Mouse (Mus musculus) thymus, postnatal 4 days (tissue): Measurements from ENCODE around the gene Trim8.

Experiments
- DNase-seq: peaks from one replicate; pipeline ENCODE4 v3.0.0; 2021

Trim8 gene

DNA sequence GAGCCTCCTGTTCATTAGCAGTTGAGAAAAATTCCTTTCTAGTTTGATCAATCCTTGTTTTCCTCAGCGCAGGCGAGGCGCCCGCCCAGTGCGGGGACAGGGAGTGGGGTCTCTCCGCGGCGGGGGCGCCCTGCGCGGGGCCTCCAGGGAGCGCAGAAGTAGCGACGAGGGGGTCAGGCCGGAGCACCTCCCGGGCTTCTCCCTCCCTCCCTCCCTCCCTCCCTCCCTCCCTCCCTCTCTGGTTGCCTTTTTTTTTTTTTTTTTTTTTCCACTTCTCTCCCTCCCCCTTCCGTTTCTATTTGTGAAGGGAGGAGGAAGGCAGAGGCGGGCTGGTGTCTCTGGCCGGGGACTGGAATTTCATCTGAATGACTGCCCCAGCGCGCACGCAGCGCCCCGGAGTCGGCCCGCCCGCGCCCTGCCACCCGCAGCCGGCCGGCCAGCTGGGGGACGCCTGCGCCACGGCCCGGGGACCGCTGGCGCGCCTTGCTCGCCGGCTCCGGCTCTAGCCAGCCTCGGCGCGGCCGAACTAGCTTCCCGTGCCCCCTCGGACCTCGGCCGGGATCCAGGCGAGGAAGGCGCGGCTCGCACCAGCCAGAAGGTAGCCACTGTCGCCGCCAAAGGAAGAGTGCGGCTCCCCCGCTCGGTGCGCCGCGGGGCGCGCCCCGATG, at the start of gene Trim8:
Gene Trim8, plus strand, starts transcription at position 302 of the 668 bp plus-strand sequence.
- DNase-seq, result peak; percentile 73

DNA sequence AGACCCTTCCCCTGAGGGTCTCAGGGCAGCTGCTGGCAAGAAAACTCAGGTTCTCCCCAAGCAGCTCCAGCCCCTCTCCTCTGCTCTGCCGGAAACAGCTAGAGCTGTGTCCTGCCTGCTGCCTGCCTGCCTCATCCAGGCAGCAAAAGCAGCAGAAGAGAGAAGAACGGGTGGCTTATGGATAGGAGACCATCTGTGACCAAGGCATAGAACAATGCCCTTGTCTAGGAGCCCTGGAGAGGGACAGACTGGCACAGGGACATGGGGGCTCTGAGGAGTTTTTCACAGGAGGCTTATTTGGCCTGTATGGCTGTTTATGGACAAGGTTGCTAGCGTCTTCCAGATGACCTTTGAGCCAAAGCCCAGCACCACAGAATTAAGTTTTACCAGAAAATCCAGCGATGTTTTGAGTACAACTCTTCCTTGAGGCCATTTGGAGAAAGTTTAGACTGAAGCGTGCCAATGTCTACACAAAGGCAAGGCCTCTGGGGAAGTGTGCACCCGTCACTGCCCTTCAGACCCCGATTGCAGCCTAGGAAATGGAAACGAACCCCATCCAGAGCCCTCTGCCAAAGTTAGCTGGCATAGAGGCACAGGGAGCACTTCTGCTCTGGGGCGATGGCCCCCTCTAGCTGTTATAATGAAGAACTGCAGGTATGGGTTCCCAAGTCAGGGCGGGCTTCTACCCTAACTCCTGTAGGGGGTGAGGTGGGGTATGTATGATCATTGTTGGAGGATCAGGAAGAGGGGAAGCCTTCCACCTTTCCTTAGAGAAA, 49.3 kb upstream of the Trim8 start:
- DNase-seq, result peak; percentile 62

DNA sequence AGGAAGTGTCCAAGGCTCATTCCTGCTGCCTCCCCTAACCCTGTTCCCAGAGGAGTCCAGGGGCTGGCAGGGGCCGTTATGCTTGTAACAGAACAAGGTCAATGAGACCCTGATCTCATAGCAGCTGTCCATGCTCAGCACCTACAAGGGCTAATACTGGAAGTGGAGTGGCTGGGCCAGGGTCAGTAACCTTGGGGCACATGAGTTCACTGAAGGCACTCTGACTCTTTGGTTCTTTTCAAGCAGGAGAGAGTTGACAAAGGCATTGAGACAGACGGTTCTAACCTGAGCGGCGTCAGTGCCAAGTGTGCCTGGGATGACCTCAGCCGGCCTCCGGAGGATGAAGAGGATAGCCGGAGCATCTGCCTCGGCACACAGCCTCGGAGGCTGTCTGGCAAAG, 48.6 kb upstream of the Trim8 start:
- no peak for DNase-seq

DNA sequence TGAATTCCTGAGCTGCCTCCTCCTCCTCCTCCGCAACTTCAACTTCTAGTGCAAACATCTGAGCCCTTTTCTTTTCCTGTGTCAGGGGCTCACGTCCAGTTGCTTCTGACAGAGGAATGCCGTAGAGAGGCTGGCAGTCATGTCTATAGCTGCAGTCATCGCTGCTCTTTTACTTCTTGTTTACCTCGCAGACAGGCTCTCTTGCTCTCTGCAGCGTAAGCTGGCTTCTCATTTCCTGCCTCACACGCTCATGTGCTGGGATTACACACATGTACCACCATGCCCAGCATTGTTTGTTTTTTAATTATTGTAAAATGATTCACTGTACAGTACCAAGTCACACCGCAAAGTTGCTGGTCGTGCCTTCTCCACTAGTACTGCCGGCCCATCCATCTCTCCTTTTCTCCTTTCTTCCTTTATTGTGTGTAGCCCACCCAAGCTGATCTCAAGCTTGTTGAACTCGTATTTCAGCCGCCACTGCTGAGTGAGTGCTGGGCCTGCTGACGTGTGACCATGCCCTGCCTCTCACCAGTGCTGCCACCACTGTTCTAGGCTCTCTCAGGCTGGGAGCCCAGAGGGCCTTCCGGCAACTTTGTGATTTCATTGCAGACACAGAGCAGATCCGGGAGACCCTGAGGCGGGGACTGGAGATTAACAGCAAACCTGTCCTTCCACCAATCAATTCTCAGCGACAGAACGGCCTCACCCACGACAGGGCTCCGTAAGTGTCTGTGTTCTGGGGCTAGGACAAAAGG, 47.2 kb upstream of the Trim8 start:
- peak; percentile 44 for DNase-seq

DNA sequence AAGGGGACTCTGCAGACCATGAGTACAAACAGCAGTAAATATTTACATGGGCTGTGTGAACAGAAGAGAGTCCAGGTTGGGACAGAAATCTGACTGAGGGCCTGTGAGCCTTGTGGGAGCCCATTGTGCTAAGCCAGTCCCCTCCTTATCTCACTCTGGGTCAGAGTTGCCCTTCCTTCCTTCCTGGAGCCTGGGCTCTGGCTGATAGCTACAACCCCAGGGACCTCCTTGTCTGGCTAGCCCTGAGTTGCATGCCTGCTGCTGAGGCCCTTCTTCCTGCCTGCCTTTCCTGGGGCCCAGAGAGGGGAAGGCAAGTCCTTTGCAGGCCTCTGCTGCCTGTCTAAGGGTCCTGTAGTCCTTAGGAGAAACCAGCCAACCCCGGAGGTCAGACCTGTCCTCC, 46.5 kb upstream of the Trim8 start:
- DNase-seq, result peak; percentile 46

DNA sequence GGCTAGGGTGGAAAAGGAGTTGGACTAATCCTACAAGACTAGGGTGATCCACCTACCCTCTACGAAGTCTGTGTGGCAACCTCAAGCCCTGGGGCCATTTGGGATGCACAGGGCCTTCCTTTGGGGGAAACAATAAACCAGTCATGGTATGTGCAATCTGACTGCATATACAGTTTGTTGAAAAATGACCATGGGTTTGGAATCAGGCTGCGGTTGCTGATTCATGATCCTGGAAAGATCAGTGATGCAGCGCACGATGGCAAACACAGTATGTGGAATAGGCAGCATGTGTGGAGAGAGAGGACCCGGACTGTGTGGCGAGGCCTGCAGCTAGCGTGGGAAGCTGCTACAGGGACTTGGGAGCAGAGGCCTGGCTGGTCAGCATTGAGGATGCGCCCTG, 45.9 kb upstream of the Trim8 start:
- no peak for DNase-seq

DNA sequence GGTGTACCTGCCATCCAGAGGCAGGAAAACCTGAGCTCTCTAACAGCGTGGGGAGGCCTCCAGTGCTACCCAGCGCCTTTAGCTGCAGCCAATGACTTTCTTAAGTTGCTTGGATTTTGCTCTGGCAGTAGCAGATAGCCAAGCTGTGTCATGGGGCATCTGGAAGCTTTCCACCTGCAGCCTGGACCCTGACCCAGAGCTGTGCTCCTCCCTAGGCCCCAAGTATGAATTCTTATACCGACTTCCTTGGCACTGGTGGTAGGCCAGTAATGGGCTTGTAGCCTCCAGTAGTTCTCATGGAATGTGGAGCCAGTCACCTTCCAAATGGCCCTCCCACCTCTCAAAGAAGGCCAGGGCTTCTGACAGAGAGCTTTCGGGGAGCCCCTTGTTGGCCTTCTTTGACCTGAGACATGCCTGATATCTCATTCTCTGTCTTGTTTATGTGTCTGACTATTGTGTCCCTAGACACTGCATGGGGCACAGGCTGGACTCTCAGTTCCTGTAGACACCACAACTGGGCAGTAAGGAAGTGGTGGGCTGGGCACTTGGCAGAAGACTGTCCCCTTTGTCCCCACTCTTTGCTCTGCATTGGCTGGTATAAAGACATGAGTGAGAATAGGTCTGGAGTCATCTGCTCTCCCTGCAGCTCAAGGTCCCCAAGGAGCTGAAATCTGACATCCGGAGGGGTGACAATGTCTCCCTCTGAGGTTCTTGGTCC, 45.3 kb upstream of the Trim8 start:
- DNase-seq, result no peak

DNA sequence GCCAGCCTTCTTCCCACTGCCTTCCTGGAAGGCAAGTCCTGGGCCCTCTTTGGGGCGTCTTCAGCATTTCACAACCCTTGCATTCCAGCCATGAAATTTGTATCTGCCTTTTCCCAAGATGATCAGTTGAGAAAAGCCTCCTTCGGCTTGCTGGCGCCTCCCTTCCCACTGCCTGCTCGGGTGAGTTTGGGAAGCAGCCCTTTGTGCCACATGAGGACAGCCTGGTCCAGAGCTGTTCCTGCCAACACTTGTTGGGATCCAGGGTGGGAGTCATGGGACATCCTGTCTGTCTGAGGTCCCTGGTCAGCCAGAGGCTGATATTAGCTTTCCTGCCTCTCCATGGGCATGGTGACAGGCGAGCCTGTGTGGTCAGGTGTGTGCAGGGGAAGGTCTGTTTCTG, 43.7 kb upstream of the Trim8 start:
- no peak for DNase-seq

DNA sequence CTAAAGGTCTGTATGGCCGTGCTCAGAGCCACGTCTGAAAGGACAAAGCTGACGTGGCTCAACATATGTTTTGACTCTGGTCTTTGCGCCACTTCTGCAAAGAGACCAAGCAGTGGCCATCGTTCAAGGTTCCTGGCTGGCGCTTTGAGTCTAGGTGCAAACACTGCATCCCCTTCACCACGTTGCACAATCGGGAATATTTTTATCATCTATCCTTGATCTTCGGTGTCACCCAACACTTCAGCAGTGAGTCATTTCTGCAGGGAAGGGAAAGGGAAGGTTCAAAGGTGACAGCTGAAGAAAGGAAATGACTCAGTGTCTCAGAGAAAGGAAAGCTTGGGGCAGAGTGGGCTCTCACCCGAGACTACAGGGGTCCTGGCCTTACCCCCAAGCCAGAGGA, 42.2 kb upstream of the Trim8 start:
- DNase-seq, result no peak

DNA sequence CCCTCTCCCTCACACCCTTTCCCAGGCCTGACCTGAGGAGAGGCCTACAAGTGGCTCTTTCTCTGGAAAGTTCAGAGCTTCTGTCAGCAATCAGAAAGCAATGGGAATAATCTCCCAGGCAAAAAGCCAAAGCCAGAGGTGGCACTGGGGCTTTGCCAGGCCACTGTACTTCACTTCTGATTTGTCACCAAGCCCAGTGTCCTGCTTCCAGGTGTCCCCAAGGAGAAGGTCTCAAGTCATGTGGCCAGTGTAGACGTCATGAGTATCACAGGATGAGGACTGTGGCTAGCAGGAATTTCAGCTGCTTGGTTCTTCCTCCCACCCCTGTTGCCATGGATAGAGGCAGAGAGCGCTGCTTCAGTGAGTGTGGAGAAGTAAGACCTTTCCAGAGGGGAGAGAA, 41.6 kb upstream of the Trim8 start:
- DNase-seq, result no peak

DNA sequence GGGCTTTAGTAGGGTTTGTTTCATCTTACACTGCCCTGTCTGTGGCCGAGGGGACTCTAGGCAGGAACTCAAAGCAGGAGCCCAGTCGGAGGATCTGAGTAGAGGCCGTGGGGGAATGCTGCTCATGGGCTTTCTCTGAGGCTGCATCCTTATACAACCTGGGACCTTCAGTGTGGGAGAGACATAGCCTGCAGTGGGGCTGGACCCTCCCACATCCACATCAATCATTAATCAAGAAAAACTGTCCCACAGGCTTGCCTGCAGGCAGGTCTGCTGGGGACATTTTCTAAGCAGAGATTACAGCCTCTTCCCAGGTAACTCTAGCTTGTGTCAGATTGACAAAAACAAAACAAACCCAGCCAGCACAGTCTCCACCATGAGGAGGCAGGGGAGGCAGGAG, 38.9 kb upstream of the Trim8 start:
- no peak for DNase-seq

DNA sequence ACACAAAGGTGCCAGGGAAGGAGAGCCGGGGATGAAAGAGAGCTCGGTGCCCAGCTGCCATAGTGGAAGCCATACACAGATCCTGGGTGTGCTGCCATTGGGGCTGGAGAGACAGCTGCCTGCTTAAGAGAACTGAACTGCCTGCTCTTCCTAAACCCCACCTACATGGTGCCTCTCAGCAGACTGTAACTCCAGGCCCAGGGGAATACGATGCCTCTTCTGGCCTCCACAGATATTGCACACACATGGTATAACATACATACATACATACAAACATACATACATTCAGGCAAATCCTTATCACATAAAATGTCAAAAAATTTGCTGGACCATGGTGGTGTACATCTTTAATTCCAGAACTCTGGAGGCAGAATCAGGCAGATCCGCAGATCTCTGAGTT, 38.1 kb upstream of the Trim8 start:
- DNase-seq, result no peak

DNA sequence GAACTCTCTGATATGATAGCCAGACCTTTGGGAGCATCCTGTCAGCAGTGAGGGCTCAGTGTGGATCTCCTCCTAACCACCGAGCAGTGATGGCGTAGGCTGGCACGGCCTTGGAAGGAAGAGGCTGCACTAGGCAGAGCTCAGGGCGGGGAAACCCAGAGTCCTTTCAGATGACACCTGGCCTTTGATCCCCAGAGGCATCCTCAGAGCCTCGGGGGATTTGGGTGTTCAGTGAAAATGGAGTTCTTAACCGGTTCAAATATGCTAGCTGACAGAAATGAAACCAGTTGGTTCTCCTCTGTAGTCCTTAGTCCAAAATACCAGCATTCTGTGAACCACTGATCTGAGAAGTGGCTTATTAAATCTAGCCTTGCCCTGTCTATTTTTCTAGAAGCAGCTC, 35.3 kb upstream of the Trim8 start:
- peak; percentile 57 for DNase-seq

DNA sequence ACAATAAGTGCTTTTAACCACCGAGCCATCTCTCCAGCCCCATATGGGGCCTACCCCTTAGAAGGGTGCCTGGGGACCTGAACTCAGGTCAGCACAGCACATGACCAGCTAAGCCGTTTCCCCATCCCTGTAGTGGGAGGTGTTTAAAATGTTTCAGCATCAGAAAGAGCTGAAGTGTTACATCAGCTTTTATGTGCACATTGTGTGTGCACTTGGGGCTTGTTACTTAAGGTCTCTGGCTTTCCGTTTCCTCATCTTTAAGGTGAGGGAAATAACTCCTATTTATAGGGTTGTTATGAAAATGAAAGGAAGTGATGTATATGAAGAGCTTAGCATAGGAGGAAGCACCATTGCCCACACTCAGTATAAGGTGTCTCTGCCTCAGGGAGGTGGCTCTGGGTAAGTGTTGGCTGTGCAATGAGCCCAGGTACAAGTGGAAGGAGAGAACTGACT, 34.4 kb upstream of the Trim8 start:
- no peak for DNase-seq

DNA sequence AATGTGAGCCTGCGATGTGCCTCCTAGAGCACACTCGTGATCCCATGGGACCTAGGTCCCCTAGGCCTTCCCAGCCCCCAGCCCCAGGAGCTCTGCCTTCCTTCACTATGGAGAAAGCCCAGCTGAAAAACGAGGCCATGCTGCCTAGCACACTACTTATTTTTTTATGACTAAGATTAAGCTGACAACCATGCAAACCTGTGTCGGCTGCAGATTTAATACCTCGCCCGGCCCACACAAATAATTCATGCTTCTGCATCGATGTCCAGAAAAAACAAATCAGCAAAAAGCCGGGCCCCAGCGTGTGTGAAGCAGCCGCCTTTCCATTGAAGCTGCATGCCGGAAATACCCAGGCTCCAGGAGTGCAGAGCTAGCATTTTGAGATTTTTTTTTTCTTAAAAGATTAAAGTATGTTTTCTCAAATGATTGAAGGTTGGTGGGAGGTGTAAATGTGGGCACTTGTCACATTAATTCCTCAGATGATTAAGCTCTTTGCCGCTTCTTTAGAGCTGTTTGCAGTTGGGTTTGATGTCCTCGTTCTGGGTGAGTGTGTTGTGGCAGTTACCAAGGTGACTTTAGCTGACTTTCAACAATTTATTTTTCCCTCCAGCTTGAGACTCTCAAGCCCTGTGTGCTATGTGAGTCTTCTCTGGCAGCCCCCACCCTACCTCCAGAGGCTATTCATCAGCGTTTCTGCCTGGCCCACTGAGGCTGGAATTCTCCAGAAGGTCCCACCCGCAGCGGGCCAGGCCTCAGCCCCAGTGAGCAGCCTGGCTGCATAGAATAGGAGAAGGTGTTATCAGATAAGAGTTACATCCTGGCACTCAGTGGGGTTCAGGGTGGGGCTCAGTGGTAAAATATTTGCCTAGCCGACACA, 30.9 kb upstream of the Trim8 start:
- DNase-seq, result peak; percentile 56

DNA sequence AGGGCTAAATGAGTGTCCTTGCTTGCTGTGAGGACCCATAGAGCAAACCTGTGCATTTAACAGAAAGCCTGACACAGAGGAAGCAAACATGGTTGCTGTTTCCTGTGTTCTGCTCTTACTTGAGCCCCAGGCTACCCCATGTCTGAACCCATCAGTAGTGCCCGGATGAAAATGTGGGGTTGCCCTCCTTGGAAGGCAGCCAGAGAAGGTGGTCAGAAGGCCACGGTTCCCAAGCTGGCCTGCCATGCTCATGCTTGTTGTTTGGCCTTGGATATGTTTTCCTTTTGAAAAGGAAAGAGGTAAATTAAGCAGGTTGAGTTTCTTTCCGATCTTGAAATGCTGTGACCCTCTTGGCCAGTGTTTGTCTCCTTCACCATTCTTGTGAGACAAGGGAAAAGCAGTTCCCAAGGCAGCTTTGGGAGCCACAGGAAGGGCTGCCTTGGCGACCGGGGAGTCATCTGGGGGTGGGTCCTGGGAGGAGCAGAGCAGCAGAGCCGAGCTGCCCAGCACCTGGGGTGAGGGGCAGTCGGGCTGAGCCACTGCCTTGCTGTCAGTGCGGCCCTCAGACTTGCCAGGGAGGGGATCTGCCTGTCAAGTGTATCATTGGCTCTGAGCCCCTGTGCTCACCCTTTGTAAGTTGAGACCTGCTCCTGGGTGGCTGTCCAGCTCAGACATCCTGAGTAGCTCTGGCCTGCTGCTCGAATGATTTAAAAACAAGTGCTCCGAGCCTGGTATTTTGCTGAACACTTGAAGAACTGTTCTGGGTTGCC, 30.0 kb upstream of the Trim8 start:
- no peak for DNase-seq

DNA sequence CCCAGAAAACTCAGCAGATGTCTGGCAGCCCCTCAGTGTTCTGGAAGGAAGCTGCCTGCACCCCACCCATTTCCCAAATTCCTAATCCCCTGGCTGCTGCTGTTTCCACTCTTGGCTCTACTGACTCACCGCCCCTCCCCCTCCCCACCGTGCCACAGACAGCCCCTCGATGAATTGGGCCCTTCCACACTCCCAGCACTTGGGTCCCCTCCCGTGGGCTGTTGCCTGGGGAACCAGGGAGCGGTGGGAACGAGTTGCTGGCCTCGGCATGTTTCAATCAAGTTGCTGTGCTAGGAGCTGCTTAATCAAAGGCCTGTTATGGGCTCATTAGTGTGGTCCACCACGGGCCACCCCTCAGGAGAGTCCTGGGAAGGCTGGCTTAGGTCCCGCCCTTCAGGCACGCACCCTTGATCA, 24.1 kb upstream of the Trim8 start:
- no peak for DNase-seq

DNA sequence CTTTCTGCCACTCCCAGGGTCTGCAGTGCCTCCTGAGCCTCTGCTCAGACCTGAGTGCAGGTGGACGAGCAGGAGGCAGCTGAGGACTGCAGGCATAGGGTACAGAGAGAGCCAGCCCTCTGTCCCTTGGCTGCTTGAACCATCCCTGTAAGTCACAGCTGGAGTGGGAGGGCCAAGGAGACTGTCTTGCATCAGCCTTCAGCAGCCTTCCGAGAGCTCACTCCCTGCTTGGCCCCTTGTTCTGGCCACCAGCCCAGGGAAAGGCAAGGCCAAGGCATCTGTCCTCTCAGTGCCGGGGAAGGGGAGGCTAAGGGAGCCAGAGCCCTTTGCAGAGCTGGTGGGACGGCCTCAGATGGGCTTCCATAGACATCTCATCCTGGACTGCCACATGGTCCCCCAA, 23.3 kb upstream of the Trim8 start:
- no peak for DNase-seq

DNA sequence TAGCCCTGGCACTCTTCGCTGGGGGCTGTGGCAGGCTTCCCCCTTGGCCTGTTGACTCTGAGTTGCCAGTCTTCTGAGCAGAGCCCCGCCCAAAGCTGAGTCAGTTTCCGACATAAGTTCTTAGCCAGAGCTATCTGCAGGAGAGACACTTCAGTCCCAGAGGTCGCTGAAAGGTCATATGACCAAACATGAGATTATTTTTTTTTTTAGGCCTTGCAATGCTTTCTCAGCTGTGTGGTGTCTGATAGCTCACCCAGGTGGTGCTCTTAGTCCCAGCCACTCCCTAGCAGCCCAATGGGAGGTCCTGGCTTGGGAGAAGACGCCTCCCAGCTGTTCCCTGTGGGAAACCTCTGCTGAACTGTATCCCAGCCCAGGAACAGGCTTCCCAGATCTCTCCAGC, 22.7 kb upstream of the Trim8 start:
- no peak for DNase-seq

DNA sequence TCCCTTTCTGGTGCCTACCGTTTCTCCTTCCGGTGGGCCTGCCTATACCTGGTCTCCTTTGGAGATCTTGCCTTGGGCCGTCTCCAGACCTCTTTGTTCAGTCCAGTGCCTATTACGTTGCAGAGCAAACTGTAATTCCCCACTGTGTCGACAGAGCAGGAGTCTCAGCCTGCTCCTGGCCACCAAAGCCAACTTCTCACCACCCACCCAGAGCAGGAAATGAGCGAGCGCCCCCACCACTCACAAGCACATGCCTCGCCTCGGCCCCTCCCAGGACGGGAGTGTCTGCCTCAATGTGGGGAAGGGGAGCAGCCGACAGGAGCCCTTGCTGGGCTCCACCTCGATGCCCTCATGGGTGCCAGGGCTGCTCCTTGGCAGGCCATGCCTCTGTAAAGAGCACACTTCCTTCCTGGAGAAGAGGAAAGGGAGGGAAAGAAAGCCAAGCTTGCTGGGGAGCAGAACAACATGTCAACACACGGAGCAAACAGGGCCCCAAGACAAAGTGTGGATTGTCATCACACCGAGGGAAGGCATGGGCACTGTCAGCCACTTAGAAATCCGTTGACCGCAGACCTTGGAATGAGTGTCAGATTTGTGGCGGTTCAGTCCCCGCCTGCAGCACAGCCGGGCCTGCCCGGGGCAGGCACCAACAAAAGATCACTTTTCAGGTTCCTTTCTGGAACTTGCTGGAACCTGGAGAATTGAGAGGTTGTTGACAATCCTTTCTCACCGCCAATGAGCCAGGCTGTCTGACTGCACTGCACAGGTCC, 22.0 kb upstream of the Trim8 start:
- DNase-seq, result peak; percentile 58
